Mouse (Mus musculus): ENCODE data around the gene AF366264. TPM values are rescaled to one million over a fixed set of nuclear protein-coding genes. Genes with fewer than 3 reads are reported as not detected.
A peak's percentile ranks its signal among the peaks of the same experiment; 100 is the strongest.
"Not testable (repeated sequence)": the region's sequence is repeated elsewhere in the genome, so short reads cannot be mapped to it uniquely, and the experiment has no call there.

Gene AF366264
- not detected in 2 replicates for polyA plus RNA-seq (2015; fragmentation: Nextera tagmentation; extraction: Ambion mirVana)

DNA sequence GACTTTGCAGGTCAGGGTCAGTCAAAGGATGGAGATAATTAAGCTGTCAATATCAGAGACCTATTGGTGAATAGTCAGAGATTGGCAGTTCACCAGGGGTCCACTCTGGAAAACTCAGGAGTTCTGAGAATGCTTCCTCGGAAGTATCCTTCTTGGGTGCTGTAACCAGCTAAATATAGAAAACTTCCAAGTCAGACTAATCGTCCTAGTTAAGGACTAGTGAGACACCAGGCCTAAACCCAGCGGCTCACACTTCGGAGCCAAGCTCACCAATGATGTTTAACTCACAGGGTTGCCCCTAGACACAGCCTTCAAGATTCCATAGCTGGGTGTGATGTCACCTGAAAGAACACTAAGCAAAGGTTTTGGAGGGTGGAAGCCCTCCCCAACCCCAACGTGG is at the start of gene AF366264:
TSS of gene AF366264 (minus strand) at position 101 of the 400 bp plus-strand sequence.
- H3K4me3 ChIP-seq (ENCODE audit: low read depth, low read length); ATAC-seq; H3K36me3 ChIP-seq (ENCODE audit: control insufficient read depth, insufficient read depth, low read length); H3K27ac ChIP-seq (ENCODE audit: low read length); H3K4me2 ChIP-seq (ENCODE audit: low read length); H3K4me1 ChIP-seq (ENCODE audit: control insufficient read depth, insufficient read depth, low read length); H3K27me3 ChIP-seq (ENCODE audit: control insufficient read depth, insufficient read depth, low read depth, low read length); H3K9me3 ChIP-seq (replicated peaks; ENCODE audit: control insufficient read depth, low read length, poor library complexity, severe bottlenecking); H3K9ac ChIP-seq (ENCODE audit: low read depth, low read length): not testable (repeated sequence)
- 93% methylated on average over 5 of the region's 5 CpGs for WGBS

DNA sequence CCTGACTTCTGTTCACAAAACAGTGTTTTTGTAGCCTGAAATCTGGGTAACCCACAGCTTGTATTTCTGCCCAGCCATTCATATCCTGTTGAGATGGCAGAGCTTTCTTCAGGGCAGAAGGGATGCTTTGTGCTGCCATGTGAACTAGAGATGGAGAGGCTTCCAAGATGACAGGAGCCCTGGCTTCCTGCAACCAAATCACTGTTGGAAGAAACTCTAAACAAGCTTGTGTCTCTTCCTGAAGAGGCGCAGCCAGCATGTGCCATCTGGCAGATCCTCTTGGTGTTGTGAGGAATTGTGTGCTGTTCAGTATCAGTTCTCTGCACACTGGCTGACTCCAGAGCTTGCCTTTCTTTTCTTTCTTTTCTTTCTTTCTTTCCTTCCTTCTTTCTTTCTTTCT is 5.1 kb upstream of the AF366264 start:
- 91% methylated on average over 1 of the region's 1 CpGs for WGBS
- not testable (repeated sequence) for H3K4me3 ChIP-seq (ENCODE audit: low read depth, low read length); H3K27me3 ChIP-seq (ENCODE audit: control insufficient read depth, insufficient read depth, low read depth, low read length); H3K4me1 ChIP-seq (ENCODE audit: control insufficient read depth, insufficient read depth, low read length); H3K9ac ChIP-seq (ENCODE audit: low read depth, low read length); H3K36me3 ChIP-seq (ENCODE audit: control insufficient read depth, insufficient read depth, low read length); H3K27ac ChIP-seq (ENCODE audit: low read length); ATAC-seq; H3K9me3 ChIP-seq (replicated peaks; ENCODE audit: control insufficient read depth, low read length, poor library complexity, severe bottlenecking); H3K4me2 ChIP-seq (ENCODE audit: low read length)

- no peak overlapping the region for H3K9ac ChIP-seq (ENCODE audit: low read depth, low read length)
- 81% methylated on average over 7 of the region's 7 CpGs for WGBS
- no peaks in the 10 kb centered on the region for H3K4me1 ChIP-seq (ENCODE audit: control insufficient read depth, insufficient read depth, low read length)
- no peaks in the 10 kb centered on the region for H3K36me3 ChIP-seq (ENCODE audit: control insufficient read depth, insufficient read depth, low read length)
- H3K4me2 ChIP-seq (ENCODE audit: low read length), result no peak overlapping the region
- no peak for ATAC-seq
- H3K27ac ChIP-seq (ENCODE audit: low read length), result no peak overlapping the region
- no peaks in the 10 kb centered on the region for H3K9me3 ChIP-seq (replicated peaks; ENCODE audit: control insufficient read depth, low read length, poor library complexity, severe bottlenecking)
- no peaks in the 10 kb centered on the region for H3K27me3 ChIP-seq (ENCODE audit: control insufficient read depth, insufficient read depth, low read depth, low read length)
- H3K4me3 ChIP-seq (ENCODE audit: low read depth, low read length), result no peak overlapping the region
Observed at GRCm38 (mm10) chr8:13828598-13829172, 9.5 kb downstream of the AF366264 start.

- Histone ChIP-seq H3K4me2 (ENCODE audit: low read length) (no peak overlapping the region), H3K27me3 (ENCODE audit: control insufficient read depth, insufficient read depth, low read depth, low read length) (no peaks in the 10 kb centered on the region), H3K27ac (ENCODE audit: low read length) (no peak overlapping the region), H3K4me1 (ENCODE audit: control insufficient read depth, insufficient read depth, low read length) (no peaks in the 10 kb centered on the region), H3K9ac (ENCODE audit: low read depth, low read length) (no peak overlapping the region), H3K9me3 (replicated peaks; ENCODE audit: control insufficient read depth, low read length, poor library complexity, severe bottlenecking) (no peaks in the 10 kb centered on the region), H3K36me3 (ENCODE audit: control insufficient read depth, insufficient read depth, low read length) (peaks cover 24% of the 10 kb centered on the region), H3K4me3 (ENCODE audit: low read depth, low read length) (no peak overlapping the region)
- ATAC-seq, result no peak
- WGBS, result 93% methylated on average over 5 of the region's 5 CpGs
Observed at GRCm38 (mm10) chr8:13799566-13799965, 38.6 kb downstream of the AF366264 start.

GRCm38 (mm10) chr8:13797676-13798075 is 40.5 kb downstream of the AF366264 start:
- Histone ChIP-seq H3K4me1 (ENCODE audit: control insufficient read depth, insufficient read depth, low read length) (no peaks in the 10 kb centered on the region), H3K4me3 (ENCODE audit: low read depth, low read length) (no peak overlapping the region), H3K4me2 (ENCODE audit: low read length) (no peak overlapping the region), H3K9me3 (replicated peaks; ENCODE audit: control insufficient read depth, low read length, poor library complexity, severe bottlenecking) (no peaks in the 10 kb centered on the region), H3K36me3 (ENCODE audit: control insufficient read depth, insufficient read depth, low read length) (peaks cover 37% of the 10 kb centered on the region), H3K27me3 (ENCODE audit: control insufficient read depth, insufficient read depth, low read depth, low read length) (no peaks in the 10 kb centered on the region), H3K9ac (ENCODE audit: low read depth, low read length) (no peak overlapping the region), H3K27ac (ENCODE audit: low read length) (no peak overlapping the region)
- ATAC-seq, result no peak
- WGBS, result 95% methylated on average over 5 of the region's 5 CpGs

GRCm38 (mm10) chr8:13793746-13794101 is 44.5 kb downstream of the AF366264 start:
- no peaks in the 10 kb centered on the region for H3K27me3 ChIP-seq (ENCODE audit: control insufficient read depth, insufficient read depth, low read depth, low read length)
- H3K4me1 ChIP-seq (ENCODE audit: control insufficient read depth, insufficient read depth, low read length), result no peaks in the 10 kb centered on the region
- no peak overlapping the region for H3K4me3 ChIP-seq (ENCODE audit: low read depth, low read length)
- ATAC-seq, result no peak
- no peak overlapping the region for H3K9ac ChIP-seq (ENCODE audit: low read depth, low read length)
- no peak overlapping the region for H3K4me2 ChIP-seq (ENCODE audit: low read length)
- WGBS, result 96% methylated on average over 11 of the region's 11 CpGs
- no peak overlapping the region for H3K27ac ChIP-seq (ENCODE audit: low read length)
- no peaks in the 10 kb centered on the region for H3K9me3 ChIP-seq (replicated peaks; ENCODE audit: control insufficient read depth, low read length, poor library complexity, severe bottlenecking)
- H3K36me3 ChIP-seq (ENCODE audit: control insufficient read depth, insufficient read depth, low read length), result peaks cover 40% of the 10 kb centered on the region

- no peak overlapping the region for H3K27ac ChIP-seq (ENCODE audit: low read length)
- no peaks in the 10 kb centered on the region for H3K4me1 ChIP-seq (ENCODE audit: control insufficient read depth, insufficient read depth, low read length)
- H3K9me3 ChIP-seq (replicated peaks; ENCODE audit: control insufficient read depth, low read length, poor library complexity, severe bottlenecking), result no peaks in the 10 kb centered on the region
- no peak for ATAC-seq
- H3K9ac ChIP-seq (ENCODE audit: low read depth, low read length), result no peak overlapping the region
- H3K36me3 ChIP-seq (ENCODE audit: control insufficient read depth, insufficient read depth, low read length), result peaks cover 40% of the 10 kb centered on the region
- no peaks in the 10 kb centered on the region for H3K27me3 ChIP-seq (ENCODE audit: control insufficient read depth, insufficient read depth, low read depth, low read length)
- H3K4me3 ChIP-seq (ENCODE audit: low read depth, low read length), result no peak overlapping the region
- 97% methylated on average over 8 of the region's 8 CpGs for WGBS
- no peak overlapping the region for H3K4me2 ChIP-seq (ENCODE audit: low read length)
Observed at GRCm38 (mm10) chr8:13793097-13793745, 45.0 kb downstream of the AF366264 start.

GRCm38 (mm10) chr8:13789606-13790005 is 48.6 kb downstream of the AF366264 start:
- Histone ChIP-seq H3K27ac (ENCODE audit: low read length) (no peak overlapping the region), H3K9me3 (replicated peaks; ENCODE audit: control insufficient read depth, low read length, poor library complexity, severe bottlenecking) (no peaks in the 10 kb centered on the region), H3K4me3 (ENCODE audit: low read depth, low read length) (no peak overlapping the region), H3K36me3 (ENCODE audit: control insufficient read depth, insufficient read depth, low read length) (peaks cover 22% of the 10 kb centered on the region), H3K4me1 (ENCODE audit: control insufficient read depth, insufficient read depth, low read length) (peaks cover 7% of the 10 kb centered on the region), H3K9ac (ENCODE audit: low read depth, low read length) (no peak overlapping the region), H3K4me2 (ENCODE audit: low read length) (no peak overlapping the region), H3K27me3 (ENCODE audit: control insufficient read depth, insufficient read depth, low read depth, low read length) (no peaks in the 10 kb centered on the region)
- no peak for ATAC-seq
- WGBS, result 96% methylated on average over 8 of the region's 8 CpGs

GRCm38 (mm10) chr8:13785764-13786299 is 52.4 kb downstream of the AF366264 start:
- Histone ChIP-seq H3K4me3 (ENCODE audit: low read depth, low read length) (peak overlapping the region; percentile 73), H3K4me2 (ENCODE audit: low read length) (peak overlapping the region; percentile 88), H3K36me3 (ENCODE audit: control insufficient read depth, insufficient read depth, low read length) (peaks cover 19% of the 10 kb centered on the region), H3K27me3 (ENCODE audit: control insufficient read depth, insufficient read depth, low read depth, low read length) (no peaks in the 10 kb centered on the region), H3K27ac (ENCODE audit: low read length) (peak overlapping the region; percentile 99), H3K9me3 (replicated peaks; ENCODE audit: control insufficient read depth, low read length, poor library complexity, severe bottlenecking) (no peaks in the 10 kb centered on the region), H3K9ac (ENCODE audit: low read depth, low read length) (peak overlapping the region; percentile 98), H3K4me1 (ENCODE audit: control insufficient read depth, insufficient read depth, low read length) (peaks cover 9% of the 10 kb centered on the region)
- ATAC-seq, result peak; percentile 97
- under 1% methylated on average over 34 of the region's 47 CpGs for WGBS

All from midbrain, embryonic 16.5 days (tissue).